Mouse (Mus musculus): ENCODE results near the gene Rpl3.

Gene Rpl3

DNA sequence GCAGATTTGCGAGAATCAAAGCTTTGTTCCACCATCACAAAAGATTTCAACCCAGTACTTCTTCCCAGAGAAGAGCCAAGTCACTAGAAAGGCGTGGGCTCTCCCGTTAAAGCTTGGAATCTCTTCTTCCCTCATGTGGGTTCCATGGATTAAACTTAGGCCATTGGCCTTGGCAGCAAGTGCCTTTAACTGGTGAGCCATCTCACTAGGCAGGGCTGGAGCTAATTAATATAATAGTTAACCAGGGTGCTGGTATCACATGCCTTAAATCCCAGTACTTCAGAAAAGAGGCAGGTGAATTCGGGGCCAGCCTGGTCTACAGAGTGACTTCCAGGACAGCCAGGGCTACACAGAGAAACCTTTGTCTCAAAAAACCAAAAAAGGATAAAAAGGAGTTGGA, 33.0 kb upstream of the Rpl3 start:
- ChIA-PET CTCF (interaction anchor here in 2 of 4 experiments (0.6 to 3.4 kb wide), 5 partner anchors 7 to 92 kb away, joined by 3 to 11 read pairs (median 3); no protein-coding TSS in a partner anchor), POLR2A (interaction anchor here in 3 of 4 experiments (0.6 to 28.4 kb wide), 27 partner anchors 8 to 278 kb away, joined by 3 to 869 read pairs (median 5); partner anchors contain the start of genes Atf4 (in 2 of the 3), Syngr1 (in 2 of the 3), Tab1 (in 2 of the 3) and Mief1 (in 1 of the 3))

DNA sequence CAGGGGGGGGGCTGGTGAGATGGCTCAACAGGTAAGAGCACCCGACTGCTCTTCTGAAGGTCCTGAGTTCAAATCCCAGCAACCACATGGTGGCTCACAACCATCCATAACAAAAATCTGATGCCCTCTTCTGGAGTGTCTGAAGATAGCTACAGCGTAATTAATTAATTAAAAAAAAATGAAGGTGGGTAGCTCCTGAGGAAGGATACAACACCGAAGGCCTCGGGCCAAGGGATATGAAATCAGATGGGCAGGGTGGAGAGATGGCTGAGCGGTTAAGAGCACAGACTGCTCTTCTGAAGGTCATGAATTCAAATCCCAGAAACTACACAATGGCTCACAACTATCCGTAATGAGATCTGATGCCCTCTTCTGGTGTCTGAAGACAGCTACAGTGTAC, 30.8 kb upstream of the Rpl3 start:
- ChIA-PET CTCF (interaction anchor here (0.6 to 3.4 kb wide), 10 partner anchors 9 to 1623 kb away, joined by 3 to 11 read pairs (median 4); partner anchors contain the start of genes Tab1 (in 2 of the 4) and Rangap1 (in 1 of the 4)), POLR2A (interaction anchor here (0.6 to 28.4 kb wide), 38 partner anchors 6 to 588 kb away, joined by 3 to 869 read pairs (median 4); partner anchors contain the start of genes Syngr1 (in 2 of the 4), Tab1 (in 2 of the 4), Atf4 (in 1 of the 4) and Rpl3 (in 1 of the 4))

DNA sequence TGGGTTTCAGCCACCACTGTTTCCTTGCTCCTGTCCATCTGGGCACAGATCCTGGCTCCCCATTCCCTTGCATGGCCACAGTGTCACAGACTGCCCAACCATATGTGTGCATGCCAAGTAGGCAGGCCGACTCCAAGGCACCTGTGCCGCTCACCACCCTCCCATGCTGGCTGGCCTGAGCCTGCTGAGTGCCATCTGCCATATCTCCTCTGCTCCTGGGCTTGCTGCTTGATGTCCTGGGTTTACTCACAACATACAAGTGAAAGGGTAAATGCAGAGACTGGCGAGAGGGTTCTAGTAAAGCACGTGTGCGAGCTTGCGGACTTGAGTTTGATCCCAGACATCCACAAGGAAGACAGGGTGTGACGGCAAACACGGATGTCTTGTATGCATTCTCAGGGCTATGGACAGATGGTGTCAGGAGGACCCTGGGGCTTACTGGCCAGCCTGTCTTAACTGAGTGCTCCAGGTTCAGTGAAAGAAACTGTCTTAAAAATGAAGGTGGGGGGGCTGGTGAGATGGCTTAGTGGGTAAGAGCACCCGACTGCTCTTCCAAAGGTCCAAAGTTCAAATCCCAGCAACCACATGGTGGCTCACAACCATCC, 30.2 kb upstream of the Rpl3 start:
- ChIA-PET POLR2A (interaction anchor here (0.6 to 28.4 kb wide), 22 partner anchors 9 to 589 kb away, joined by 3 to 869 read pairs (median 7); partner anchors contain the start of genes Tab1 (in 2 of the 4), Atf4 (in 1 of the 4), Rpl3 (in 1 of the 4) and Syngr1 (in 1 of the 4)), CTCF (interaction anchor here in 3 of 4 experiments (0.6 to 3.4 kb wide), 6 partner anchors 9 to 382 kb away, joined by 3 to 11 read pairs (median 4); partner anchors contain the start of gene Tab1 (in 1 of the 3))

DNA sequence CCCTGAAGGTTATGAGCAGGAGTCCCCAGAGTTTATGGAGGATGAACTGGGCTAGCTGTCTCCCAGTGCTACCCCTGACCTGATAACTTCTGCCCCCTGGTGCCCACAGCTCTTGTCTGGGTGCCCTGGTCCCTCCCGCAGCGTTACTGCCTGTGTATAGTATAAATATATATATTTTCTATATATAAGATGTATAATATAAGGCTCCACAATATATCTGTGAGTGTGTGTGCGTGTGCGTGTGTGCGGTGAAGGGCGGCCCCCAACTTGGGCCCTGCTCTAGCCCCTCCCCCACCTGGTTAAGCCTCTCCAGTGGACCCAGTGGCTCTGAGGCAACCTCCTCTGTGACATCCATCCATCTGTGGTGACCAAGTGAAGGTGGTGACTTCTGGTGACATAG, 27.4 kb upstream of the Rpl3 start:
- CTCF ChIA-PET, result interaction anchor here in 2 of 4 experiments (0.5 to 1.4 kb wide), 4 partner anchors 10 to 30 kb away, joined by 3 to 5 read pairs (median 4); no protein-coding TSS in a partner anchor
- POLR2A ChIA-PET, result interaction anchor here in 3 of 4 experiments (0.6 to 33.8 kb wide), 14 partner anchors 8 to 183 kb away, joined by 3 to 1070 read pairs (median 6); partner anchors contain the start of genes Atf4 (in 2 of the 3), Tab1 (in 2 of the 3), Rpl3 (in 1 of the 3) and Syngr1 (in 1 of the 3)

DNA sequence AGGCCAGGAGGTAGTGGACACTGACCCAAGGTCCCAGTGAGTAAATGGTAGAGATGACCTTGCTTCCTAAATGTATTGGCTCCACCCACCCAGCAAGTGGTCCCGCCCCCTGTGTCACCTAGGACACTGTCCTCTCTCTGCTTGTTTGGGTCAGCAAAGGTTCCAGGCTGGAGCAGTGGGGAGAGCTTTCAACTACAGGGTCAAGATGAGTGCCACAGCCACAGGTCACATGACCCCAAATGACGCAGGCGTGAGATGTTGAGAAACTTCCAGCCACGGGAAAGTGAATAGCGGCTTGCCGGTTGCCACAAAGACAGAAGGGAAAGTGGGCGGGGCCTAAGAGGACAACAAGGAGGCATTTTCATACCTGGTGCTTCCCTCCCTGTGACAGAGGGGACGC, 25.5 kb upstream of the Rpl3 start:
- CTCF ChIA-PET, result interaction anchor here in 3 of 4 experiments (0.6 to 3.6 kb wide), 5 partner anchors 8 to 79 kb away, joined by 3 to 23 read pairs (median 3); no protein-coding TSS in a partner anchor

DNA sequence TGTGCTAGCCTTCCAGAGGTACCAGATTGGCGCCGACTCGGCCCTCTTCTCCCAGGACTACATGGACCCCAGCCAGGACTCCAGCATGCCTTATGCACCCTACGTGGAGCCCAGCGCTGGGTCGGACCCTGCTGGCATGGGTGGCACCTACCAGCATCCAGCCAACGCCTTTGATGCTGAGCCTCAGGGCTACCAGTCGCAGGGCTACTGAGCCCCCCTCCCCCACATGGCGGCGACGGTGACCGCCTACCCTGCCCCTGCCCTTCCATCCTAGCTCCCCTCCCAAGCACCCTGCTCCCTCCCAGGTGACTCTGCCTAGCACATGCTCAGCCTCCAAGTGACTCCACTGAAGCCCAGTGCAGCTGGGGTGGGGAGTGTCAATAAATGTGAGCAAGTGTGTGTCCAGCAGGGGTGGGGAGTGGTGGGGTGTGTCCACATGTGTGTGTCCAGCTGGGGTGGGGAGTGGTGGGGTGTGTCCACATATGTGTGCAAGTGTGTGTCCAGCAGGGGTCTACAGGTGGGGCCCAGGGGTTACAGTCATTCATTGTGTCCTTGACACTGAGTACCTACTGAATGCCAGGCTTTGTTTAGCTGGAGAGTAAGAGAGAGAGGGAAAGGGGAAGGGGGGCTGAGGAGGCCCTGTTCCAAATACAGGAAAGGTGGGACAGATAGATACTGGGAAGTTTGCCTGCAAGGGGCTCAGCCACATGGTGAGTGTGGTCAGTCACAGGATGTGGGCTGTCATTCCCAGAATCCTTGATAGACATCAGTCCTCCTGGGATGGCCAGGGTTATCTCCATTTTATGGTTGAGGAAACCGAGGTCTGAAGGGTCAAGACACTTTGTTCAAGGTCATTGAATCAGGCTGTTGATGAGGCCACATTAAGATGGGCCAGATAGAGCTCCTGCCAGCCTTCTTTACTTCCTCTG, 24.5 kb upstream of the Rpl3 start:
- ChIA-PET CTCF (interaction anchor here in 3 of 4 experiments (0.6 to 3.6 kb wide), 12 partner anchors 8 to 264 kb away, joined by 3 to 23 read pairs (median 4); partner anchors contain the start of genes Mief1 (in 1 of the 3), Syngr1 (in 1 of the 3) and Tab1 (in 1 of the 3)), POLR2A (interaction anchor here (0.6 to 33.8 kb wide), 59 partner anchors 9 to 425 kb away, joined by 3 to 1070 read pairs (median 5); partner anchors contain the start of genes Rpl3 (in 4 of the 4), Atf4 (in 3 of the 4), Syngr1 (in 3 of the 4) and Tab1 (in 3 of the 4))

More for the DNA sequence above, 25.5 kb upstream of the Rpl3 start:
- POLR2A ChIA-PET, result interaction anchor here in 3 of 4 experiments (0.5 to 33.8 kb wide), 35 partner anchors 8 to 594 kb away, joined by 3 to 1070 read pairs (median 5); partner anchors contain the start of genes Tab1 (in 3 of the 3), Atf4 (in 2 of the 3), Rpl3 (in 2 of the 3) and Syngr1 (in 2 of the 3)

DNA sequence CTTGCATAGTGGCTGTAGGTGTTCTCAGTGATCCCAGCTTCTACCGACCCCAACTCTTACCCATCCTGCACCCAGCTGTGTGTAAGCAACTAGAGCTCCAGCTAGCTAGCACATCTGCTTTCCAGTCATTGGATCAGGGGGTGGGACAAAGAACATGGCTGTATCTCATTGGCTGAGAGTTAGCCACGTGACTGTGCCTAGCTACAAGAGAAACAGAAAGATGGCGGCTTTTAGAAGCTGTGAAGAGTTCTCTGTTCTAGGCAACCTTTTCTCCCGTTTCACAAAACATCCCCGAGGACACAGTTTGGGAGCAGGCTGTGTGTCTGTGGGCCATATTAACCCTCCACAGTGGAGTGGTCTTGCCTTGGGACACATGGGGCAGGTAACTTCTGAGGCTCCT, 23.6 kb upstream of the Rpl3 start:
- ChIA-PET CTCF (interaction anchor here in 3 of 4 experiments (0.6 to 3.6 kb wide), 17 partner anchors 8 to 586 kb away, joined by 3 to 23 read pairs (median 4); partner anchors contain the start of genes Mief1 (in 1 of the 3), Syngr1 (in 1 of the 3) and Tab1 (in 1 of the 3)), POLR2A (interaction anchor here (0.5 to 33.8 kb wide), 72 partner anchors 8 to 425 kb away, joined by 3 to 1070 read pairs (median 4); partner anchors contain the start of genes Rpl3 (in 4 of the 4), Atf4 (in 3 of the 4), Syngr1 (in 3 of the 4) and Tab1 (in 3 of the 4))

DNA sequence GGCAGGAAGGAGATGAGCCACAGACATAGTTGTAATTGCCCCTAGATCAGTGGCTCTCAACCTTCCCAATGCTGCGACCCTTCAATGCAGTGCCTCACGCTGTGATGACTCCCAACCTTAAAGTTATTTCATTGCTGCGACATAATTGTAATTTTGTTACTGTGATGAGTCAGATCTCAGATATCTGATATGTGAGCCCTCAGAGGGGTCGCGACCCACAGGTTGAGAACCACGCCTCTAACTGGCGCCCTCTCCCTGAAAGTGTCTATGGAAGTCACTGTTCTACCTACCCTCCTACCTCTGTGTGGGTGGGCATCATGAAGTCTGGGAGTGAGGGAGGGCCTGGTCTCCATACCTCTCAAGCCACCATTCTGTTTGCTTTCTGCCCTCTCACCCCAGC, 22.7 kb upstream of the Rpl3 start:
- CTCF ChIA-PET, result interaction anchor here in 3 of 4 experiments (0.5 to 3.6 kb wide), 11 partner anchors 8 to 559 kb away, joined by 3 to 23 read pairs (median 6); partner anchors contain the start of genes Mief1 (in 1 of the 3) and Syngr1 (in 1 of the 3)
- POLR2A ChIA-PET, result interaction anchor here (0.7 to 33.8 kb wide), 45 partner anchors 9 to 596 kb away, joined by 3 to 1070 read pairs (median 7); partner anchors contain the start of genes Atf4 (in 3 of the 4), Rpl3 (in 3 of the 4), Syngr1 (in 2 of the 4) and Tab1 (in 2 of the 4)

DNA sequence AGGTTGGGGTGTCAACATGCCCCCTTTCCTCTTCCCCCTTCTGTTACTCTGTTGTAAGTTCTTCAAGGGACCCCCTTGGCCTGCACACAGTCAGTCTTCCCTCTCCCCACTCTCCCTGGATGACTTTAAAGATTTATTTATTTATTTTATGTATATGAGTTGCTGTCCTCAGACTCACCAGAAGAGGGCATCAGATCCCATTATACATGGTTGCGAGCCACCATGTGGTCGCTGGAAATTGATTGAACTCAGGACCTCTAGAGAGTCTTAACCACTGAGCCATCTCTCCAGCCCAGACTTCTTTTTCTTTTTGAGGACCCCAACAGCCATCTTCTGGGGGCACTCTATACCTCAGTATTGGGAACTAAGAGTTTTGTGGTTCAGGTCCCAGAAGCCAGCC, 20.8 kb upstream of the Rpl3 start:
- POLR2A ChIA-PET, result interaction anchor here (0.5 to 33.8 kb wide), 32 partner anchors 8 to 1129 kb away, joined by 3 to 1070 read pairs (median 4); partner anchors contain the start of genes Atf4 (in 2 of the 4), Rpl3 (in 2 of the 4), Syngr1 (in 2 of the 4) and Tab1 (in 2 of the 4)
- CTCF ChIA-PET, result interaction anchor here in 3 of 4 experiments (0.6 to 4.3 kb wide), 17 partner anchors 11 to 276 kb away, joined by 3 to 24 read pairs (median 4); partner anchors contain the start of gene Syngr1 (in 1 of the 3)

DNA sequence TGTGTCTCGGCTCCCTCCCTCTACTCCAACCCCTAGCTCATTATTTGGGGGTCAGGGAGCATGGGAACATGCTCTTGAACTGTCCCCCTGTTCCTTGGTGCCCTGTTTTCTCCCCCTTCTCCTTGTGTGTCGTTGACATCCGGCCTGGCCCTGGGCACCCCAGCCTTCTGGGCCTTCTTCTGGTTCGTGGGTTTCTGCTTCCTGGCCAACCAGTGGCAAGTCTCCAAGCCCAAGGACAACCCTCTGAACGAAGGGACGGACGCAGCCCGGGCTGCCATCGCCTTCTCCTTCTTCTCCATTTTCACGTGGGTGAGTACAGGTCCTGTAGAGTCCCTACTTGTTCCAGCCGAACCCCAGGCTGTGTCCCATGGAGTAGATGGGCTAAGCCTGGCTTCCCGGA, 19.8 kb upstream of the Rpl3 start:
- CTCF ChIA-PET, result interaction anchor here in 2 of 4 experiments (0.8 to 4.3 kb wide), 3 partner anchors 22 to 127 kb away, joined by 3 to 24 read pairs (median 10); no protein-coding TSS in a partner anchor
- POLR2A ChIA-PET, result interaction anchor here in 3 of 4 experiments (0.6 to 33.8 kb wide), 19 partner anchors 1 to 1982 kb away, joined by 3 to 1070 read pairs (median 5); partner anchors contain the start of genes Syngr1 (in 3 of the 3), Atf4 (in 2 of the 3), Rpl3 (in 2 of the 3) and Mief1 (in 1 of the 3)

DNA sequence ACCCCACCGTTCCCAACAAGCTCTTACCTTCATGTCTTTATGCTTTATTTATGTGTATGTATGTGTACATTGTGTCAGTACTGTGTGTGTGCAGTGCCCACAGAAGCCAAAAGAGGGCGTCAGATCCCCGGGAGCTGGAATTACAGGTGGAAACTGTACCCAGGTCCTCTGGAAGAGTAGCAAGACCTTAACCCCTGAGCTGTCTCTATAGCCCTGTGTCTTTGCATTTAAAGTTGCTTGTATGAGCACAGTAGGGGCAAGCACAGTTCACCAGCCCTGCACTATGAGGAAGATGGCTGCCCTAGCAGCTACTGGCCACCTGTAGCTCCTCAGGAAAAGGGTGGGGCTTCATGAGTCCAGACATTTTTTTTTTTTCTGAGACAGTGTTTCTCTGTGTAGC, 15.9 kb upstream of the Rpl3 start:
- ChIA-PET CTCF (interaction anchor here (0.5 to 5.8 kb wide), 41 partner anchors 8 to 315 kb away, joined by 3 to 76 read pairs (median 4); partner anchors contain the start of genes Rpl3 (in 2 of the 4), Syngr1 (in 2 of the 4), Tab1 (in 2 of the 4) and Atf4 (in 1 of the 4)), POLR2A (interaction anchor here (0.5 to 33.8 kb wide), 54 partner anchors 5 to 1265 kb away, joined by 3 to 1070 read pairs (median 6); partner anchors contain the start of genes Atf4 (in 3 of the 4), Mief1 (in 3 of the 4), Syngr1 (in 3 of the 4) and Cbx7 (in 2 of the 4))

DNA sequence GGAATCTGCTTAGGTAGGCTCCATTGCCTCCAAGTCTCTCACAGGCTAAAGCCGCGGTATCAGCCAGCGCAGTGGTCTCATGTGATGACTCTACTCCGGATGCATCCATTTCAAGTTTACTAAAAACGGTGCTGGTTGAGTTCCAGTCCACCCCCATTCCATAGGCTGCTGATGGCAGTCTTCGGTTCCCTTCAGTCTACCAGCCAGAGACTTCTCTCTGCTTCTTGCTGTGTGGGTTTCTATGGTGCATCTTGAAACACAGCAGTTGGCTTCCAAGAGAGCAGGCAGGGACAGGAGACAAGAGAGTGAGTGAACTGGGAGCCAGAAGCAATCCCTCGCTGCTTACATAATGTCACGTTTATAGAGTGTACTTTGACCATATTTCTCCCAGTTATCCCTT, 15.5 kb upstream of the Rpl3 start:
- ChIA-PET POLR2A (interaction anchor here (0.6 to 33.8 kb wide), 50 partner anchors 6 to 426 kb away, joined by 3 to 1070 read pairs (median 7); partner anchors contain the start of genes Atf4 (in 3 of the 4), Syngr1 (in 3 of the 4), Cbx7 (in 2 of the 4) and Mief1 (in 2 of the 4)), CTCF (interaction anchor here (0.5 to 5.8 kb wide), 32 partner anchors 8 to 315 kb away, joined by 3 to 76 read pairs (median 5); partner anchors contain the start of genes Rpl3 (in 2 of the 4), Syngr1 (in 2 of the 4), Tab1 (in 2 of the 4) and Mgat3 (in 1 of the 4))

DNA sequence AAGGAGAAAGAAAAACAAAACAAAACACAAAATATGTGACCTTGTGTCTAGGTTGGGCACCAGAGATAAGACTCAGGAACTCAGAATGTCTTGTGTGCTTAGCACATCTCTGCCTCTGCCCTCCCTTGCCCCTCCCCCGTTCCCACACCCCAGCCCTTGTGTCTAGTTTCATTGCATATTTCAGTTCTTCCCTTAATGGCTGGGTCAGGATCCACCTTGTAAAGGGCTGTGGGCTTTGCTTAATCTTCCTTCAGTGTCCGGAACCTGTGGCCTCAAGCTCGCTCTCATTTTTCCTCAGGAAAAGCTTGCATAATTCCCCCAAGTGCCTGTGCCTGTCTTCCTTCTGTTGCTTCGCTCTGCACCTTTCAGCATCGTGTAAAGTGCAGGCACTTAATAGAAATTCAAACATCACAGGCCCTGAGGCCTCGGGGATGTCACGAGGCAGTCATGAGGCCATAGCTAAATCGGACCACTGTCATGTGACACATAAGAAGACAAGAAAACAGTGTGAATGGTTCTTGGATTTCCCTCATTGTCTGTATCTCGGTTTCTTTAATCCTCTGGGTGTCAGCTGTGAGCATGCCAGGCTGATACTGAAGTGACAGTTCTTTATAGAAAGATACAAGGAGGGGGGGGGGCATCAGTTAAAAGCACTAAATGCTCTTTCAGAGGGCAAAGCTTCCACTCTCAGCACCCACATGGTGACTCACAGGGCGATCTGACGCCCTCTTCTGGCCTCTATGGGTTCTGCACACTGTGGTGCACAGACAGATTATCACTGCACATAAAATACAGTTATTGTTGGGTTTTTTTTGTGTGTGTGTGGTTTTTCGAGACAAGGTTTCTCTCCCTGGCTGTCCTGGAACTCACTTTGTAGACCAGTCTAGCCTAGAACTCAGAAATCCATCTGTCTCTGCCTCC, 14.1 kb upstream of the Rpl3 start:
- ChIA-PET CTCF (interaction anchor here (0.6 to 5.8 kb wide), 30 partner anchors 9 to 1422 kb away, joined by 3 to 76 read pairs (median 4); partner anchors contain the start of genes Syngr1 (in 3 of the 4), Cbx7 (in 1 of the 4), Rpl3 (in 1 of the 4) and Tab1 (in 1 of the 4)), POLR2A (interaction anchor here (0.6 to 33.8 kb wide), 69 partner anchors 7 to 513 kb away, joined by 3 to 1070 read pairs (median 4); partner anchors contain the start of genes Atf4 (in 3 of the 4), Rpl3 (in 3 of the 4), Syngr1 (in 3 of the 4) and Mief1 (in 2 of the 4))

DNA sequence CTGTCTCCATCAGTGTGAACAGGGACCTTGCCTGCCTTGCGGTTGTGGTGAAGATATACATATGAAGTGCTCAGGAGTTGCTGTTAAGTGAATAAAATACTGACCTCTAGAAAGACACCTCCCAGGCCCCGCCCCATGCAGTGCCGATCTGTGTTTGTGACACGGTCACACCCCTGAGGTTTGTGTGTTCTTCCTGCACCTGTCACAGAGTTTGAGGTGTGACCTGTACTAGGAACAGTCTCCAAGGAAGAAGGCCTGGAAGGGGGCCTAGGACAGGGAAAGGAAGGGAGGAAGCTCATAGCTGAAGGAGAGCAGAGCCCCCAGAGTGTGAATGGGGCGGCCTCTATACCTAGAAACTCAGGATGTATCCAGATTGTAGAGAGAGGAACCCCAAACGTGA, 10.8 kb upstream of the Rpl3 start:
- ChIA-PET CTCF (interaction anchor here in 2 of 4 experiments (1.2 to 4.0 kb wide), 3 partner anchors 12 to 158 kb away, joined by 3 to 24 read pairs (median 4); partner anchors contain the start of genes Rpl3 (in 1 of the 2) and Syngr1 (in 1 of the 2)), POLR2A (interaction anchor here (0.5 to 33.8 kb wide), 17 partner anchors 4 to 198 kb away, joined by 3 to 1070 read pairs (median 12); partner anchors contain the start of genes Syngr1 (in 3 of the 4), Atf4 (in 2 of the 4), Rpl3 (in 2 of the 4) and Mief1 (in 1 of the 4))

Measured in embryonic stem cell, embryonic (primary cell).